Mouse (Mus musculus): ENCODE data around the gene L2hgdh. TPM values are rescaled to one million over a fixed set of nuclear protein-coding genes. Genes with fewer than 3 reads are reported as not detected.

Gene L2hgdh
- polyA plus RNA-seq, 1 experiment from 2014 or later: 10.8 TPM

GRCm38 (mm10) chr12:69682065-69682787, 42.4 kb downstream of the L2hgdh start:
- no peaks in the 10 kb centered on the region for H3K36me3 ChIP-seq (ENCODE audit: control insufficient read depth, insufficient read depth, low read length)
- H3K4me2 ChIP-seq (ENCODE audit: low read length): peak overlapping the region; percentile 72
- H3K4me3 ChIP-seq (replicated peaks; ENCODE audit: low read depth, low read length): peak overlapping the region; percentile 84
- H3K4me1 ChIP-seq (ENCODE audit: control insufficient read depth, insufficient read depth, low read length): peaks cover 9% of the 10 kb centered on the region
- peak; percentile 92 for ATAC-seq (ENCODE audit: low FRiP score, low TSS enrichment)
- H3K9ac ChIP-seq (replicated peaks; ENCODE audit: low read length): peak overlapping the region; percentile 96
- peak; percentile 94 for DNase-seq
- no peaks in the 10 kb centered on the region for H3K9me3 ChIP-seq (ENCODE audit: control insufficient read depth, low read length)
- peak overlapping the region; percentile 98 for H3K27ac ChIP-seq (replicated peaks; ENCODE audit: low read depth, low read length)
- WGBS: under 1% methylated on average over 51 of the region's 54 CpGs
- H3K27me3 ChIP-seq (ENCODE audit: control insufficient read depth, insufficient read depth, low read length): no peaks in the 10 kb centered on the region

GRCm38 (mm10) chr12:69681566-69682061, 43.1 kb downstream of the L2hgdh start, which contains the start of gene Sos2:
TSS of gene Sos2 (minus strand) at chr12:69681852.
- Histone ChIP-seq H3K36me3 (ENCODE audit: control insufficient read depth, insufficient read depth, low read length) (no peaks in the 10 kb centered on the region), H3K27me3 (ENCODE audit: control insufficient read depth, insufficient read depth, low read length) (no peaks in the 10 kb centered on the region), H3K4me3 (replicated peaks; ENCODE audit: low read depth, low read length) (peak within 1 kb of the TSS; percentile 84), H3K9ac (replicated peaks; ENCODE audit: low read length) (peak within 1 kb of the TSS; percentile 96), H3K4me2 (ENCODE audit: low read length) (peak within 1 kb of the TSS; percentile 72), H3K4me1 (ENCODE audit: control insufficient read depth, insufficient read depth, low read length) (peaks cover 9% of the 10 kb centered on the region), H3K9me3 (ENCODE audit: control insufficient read depth, low read length) (no peaks in the 10 kb centered on the region), H3K27ac (replicated peaks; ENCODE audit: low read depth, low read length) (peak within 1 kb of the TSS; percentile 98)
- WGBS: under 1% methylated on average over 53 of the region's 85 CpGs
- DNase-seq (peak; percentile 81), ATAC-seq (ENCODE audit: low FRiP score, low TSS enrichment) (peak; percentile 89)

GRCm38 (mm10) chr12:69680635-69681565, 43.8 kb downstream of the L2hgdh start:
- H3K27ac ChIP-seq (replicated peaks; ENCODE audit: low read depth, low read length): peak overlapping the region; percentile 98
- H3K4me3 ChIP-seq (replicated peaks; ENCODE audit: low read depth, low read length): peak overlapping the region; percentile 84
- DNase-seq: peak; percentile 67
- under 1% methylated on average over 56 of the region's 56 CpGs for WGBS
- peak overlapping the region; percentile 72 for H3K4me2 ChIP-seq (ENCODE audit: low read length)
- peak overlapping the region; percentile 96 for H3K9ac ChIP-seq (replicated peaks; ENCODE audit: low read length)
- H3K27me3 ChIP-seq (ENCODE audit: control insufficient read depth, insufficient read depth, low read length): no peaks in the 10 kb centered on the region
- no peaks in the 10 kb centered on the region for H3K36me3 ChIP-seq (ENCODE audit: control insufficient read depth, insufficient read depth, low read length)
- no peak; the same call in 1 of the 2 replicates for ATAC-seq (ENCODE audit: low FRiP score, low TSS enrichment)
- H3K4me1 ChIP-seq (ENCODE audit: control insufficient read depth, insufficient read depth, low read length): peaks cover 9% of the 10 kb centered on the region
- H3K9me3 ChIP-seq (ENCODE audit: control insufficient read depth, low read length): no peaks in the 10 kb centered on the region

- no peak for ATAC-seq (ENCODE audit: low FRiP score, low TSS enrichment)
- DNase-seq: no peak
- WGBS: 93% methylated on average over 4 of the region's 4 CpGs
- Histone ChIP-seq H3K9me3 (ENCODE audit: control insufficient read depth, low read length) (no peaks in the 10 kb centered on the region), H3K9ac (replicated peaks; ENCODE audit: low read length) (no peak overlapping the region), H3K4me3 (replicated peaks; ENCODE audit: low read depth, low read length) (no peak overlapping the region), H3K4me1 (ENCODE audit: control insufficient read depth, insufficient read depth, low read length) (peaks cover 9% of the 10 kb centered on the region), H3K27ac (replicated peaks; ENCODE audit: low read depth, low read length) (no peak overlapping the region), H3K36me3 (ENCODE audit: control insufficient read depth, insufficient read depth, low read length) (no peaks in the 10 kb centered on the region), H3K4me2 (ENCODE audit: low read length) (no peak overlapping the region), H3K27me3 (ENCODE audit: control insufficient read depth, insufficient read depth, low read length) (no peaks in the 10 kb centered on the region)
Observed at GRCm38 (mm10) chr12:69676157-69676556, 48.5 kb downstream of the L2hgdh start.

GRCm38 (mm10) chr12:69674576-69675537, 49.8 kb downstream of the L2hgdh start:
- Histone ChIP-seq H3K27me3 (ENCODE audit: control insufficient read depth, insufficient read depth, low read length) (no peaks in the 10 kb centered on the region), H3K4me3 (replicated peaks; ENCODE audit: low read depth, low read length) (no peak overlapping the region), H3K9me3 (ENCODE audit: control insufficient read depth, low read length) (no peaks in the 10 kb centered on the region), H3K36me3 (ENCODE audit: control insufficient read depth, insufficient read depth, low read length) (no peaks in the 10 kb centered on the region), H3K4me2 (ENCODE audit: low read length) (no peak overlapping the region), H3K4me1 (ENCODE audit: control insufficient read depth, insufficient read depth, low read length) (peaks cover 3% of the 10 kb centered on the region), H3K9ac (replicated peaks; ENCODE audit: low read length) (no peak overlapping the region), H3K27ac (replicated peaks; ENCODE audit: low read depth, low read length) (no peak overlapping the region)
- no peak for ATAC-seq (ENCODE audit: low FRiP score, low TSS enrichment)
- 84% methylated on average over 10 of the region's 10 CpGs for WGBS
- DNase-seq: no peak

- H3K27me3 ChIP-seq (ENCODE audit: control insufficient read depth, insufficient read depth, low read length): no peaks in the 10 kb centered on the region
- no peaks in the 10 kb centered on the region for H3K36me3 ChIP-seq (ENCODE audit: control insufficient read depth, insufficient read depth, low read length)
- no peak overlapping the region for H3K9ac ChIP-seq (replicated peaks; ENCODE audit: low read length)
- ATAC-seq (ENCODE audit: low FRiP score, low TSS enrichment) (no peak), DNase-seq (no peak)
- no peak overlapping the region for H3K4me3 ChIP-seq (replicated peaks; ENCODE audit: low read depth, low read length)
- no peak overlapping the region for H3K4me2 ChIP-seq (ENCODE audit: low read length)
- no peak overlapping the region for H3K27ac ChIP-seq (replicated peaks; ENCODE audit: low read depth, low read length)
- WGBS: 72% methylated on average over 1 of the region's 1 CpGs
- H3K4me1 ChIP-seq (ENCODE audit: control insufficient read depth, insufficient read depth, low read length): no peaks in the 10 kb centered on the region
- H3K9me3 ChIP-seq (ENCODE audit: control insufficient read depth, low read length): no peaks in the 10 kb centered on the region
Observed at GRCm38 (mm10) chr12:69674176-69674575, 50.5 kb downstream of the L2hgdh start.

GRCm38 (mm10) chr12:69666721-69667120, 58.0 kb downstream of the L2hgdh start:
- H3K27ac ChIP-seq (replicated peaks; ENCODE audit: low read depth, low read length): no peak overlapping the region
- no peak overlapping the region for H3K4me3 ChIP-seq (replicated peaks; ENCODE audit: low read depth, low read length)
- no peak for ATAC-seq (ENCODE audit: low FRiP score, low TSS enrichment)
- H3K9me3 ChIP-seq (ENCODE audit: control insufficient read depth, low read length): peaks cover 6% of the 10 kb centered on the region; the same call in 1 of the 2 replicates
- no peaks in the 10 kb centered on the region for H3K36me3 ChIP-seq (ENCODE audit: control insufficient read depth, insufficient read depth, low read length)
- H3K4me1 ChIP-seq (ENCODE audit: control insufficient read depth, insufficient read depth, low read length): no peaks in the 10 kb centered on the region
- WGBS: 97% methylated on average over 5 of the region's 5 CpGs
- DNase-seq: no peak
- no peak overlapping the region for H3K4me2 ChIP-seq (ENCODE audit: low read length)
- no peaks in the 10 kb centered on the region for H3K27me3 ChIP-seq (ENCODE audit: control insufficient read depth, insufficient read depth, low read length)
- H3K9ac ChIP-seq (replicated peaks; ENCODE audit: low read length): no peak overlapping the region

- Histone ChIP-seq H3K27ac (replicated peaks; ENCODE audit: low read depth, low read length) (no peak overlapping the region), H3K4me2 (ENCODE audit: low read length) (no peak overlapping the region), H3K27me3 (ENCODE audit: control insufficient read depth, insufficient read depth, low read length) (no peaks in the 10 kb centered on the region), H3K4me1 (ENCODE audit: control insufficient read depth, insufficient read depth, low read length) (no peaks in the 10 kb centered on the region), H3K9me3 (ENCODE audit: control insufficient read depth, low read length) (peaks cover 9% of the 10 kb centered on the region; the same call in 1 of the 2 replicates), H3K9ac (replicated peaks; ENCODE audit: low read length) (no peak overlapping the region), H3K36me3 (ENCODE audit: control insufficient read depth, insufficient read depth, low read length) (no peaks in the 10 kb centered on the region), H3K4me3 (replicated peaks; ENCODE audit: low read depth, low read length) (no peak overlapping the region)
- ATAC-seq (ENCODE audit: low FRiP score, low TSS enrichment): no peak
- 97% methylated on average over 5 of the region's 5 CpGs for WGBS
- DNase-seq: no peak
Observed at GRCm38 (mm10) chr12:69661658-69662057, 63.0 kb downstream of the L2hgdh start.

Measured in midbrain, embryonic 14.5 days (tissue).